Mouse (Mus musculus) CD8-positive naive resting alpha-beta T cell, adult 2 months (primary cell): ENCODE measurements at regions not wholly inside any gene's neighbourhood (a gene's known extent, or its start where the extent isn't known, plus 50 kb on each side); places are given as distances from the start of the nearest gene placed in this dataset.

Source experiments
- DNase-seq, 2 experiments: peaks; one replicate each; pipeline ENCODE4 v3.0.0; 2022; ENCODE audit warnings: low read depth in 2 of 2, low spot score in 2 of 2

- DNase-seq, result no peak
Observed at GRCm38 (mm10) chr14:105056171-105056570, 121.0 kb downstream of the Rbm26 start.

GRCm38 (mm10) chr14:105038798-105039197 lies 138.3 kb downstream of the Rbm26 start:
- DNase-seq, result no peak

GRCm38 (mm10) chr14:105034712-105035377 lies 142.3 kb downstream of the Rbm26 start:
- DNase-seq, result no peak

- no peak for DNase-seq
Observed at GRCm38 (mm10) chr14:105019971-105020370, 157.2 kb downstream of the Rbm26 start.

- no peak for DNase-seq
Observed at GRCm38 (mm10) chr14:105016089-105016846, 160.9 kb downstream of the Rbm26 start.

- DNase-seq, result no peak
Observed at GRCm38 (mm10) chr14:105015278-105015677, 161.8 kb downstream of the Rbm26 start.

GRCm38 (mm10) chr14:105010742-105011141 lies 166.4 kb downstream of the Rbm26 start:
- no peak for DNase-seq

- DNase-seq, result no peak
Observed at GRCm38 (mm10) chr14:105008331-105008730, 168.8 kb downstream of the Rbm26 start.

- DNase-seq, result no peak
Observed at GRCm38 (mm10) chr14:104994066-104994465, 183.1 kb downstream of the Rbm26 start.

GRCm38 (mm10) chr14:104966046-104966445 lies 211.1 kb downstream of the Rbm26 start:
- DNase-seq, result no peak

GRCm38 (mm10) chr14:104943450-104943849 lies 233.7 kb downstream of the Rbm26 start:
- no peak for DNase-seq

- no peak for DNase-seq
Observed at GRCm38 (mm10) chr14:104939961-104940360, 237.2 kb downstream of the Rbm26 start.

- DNase-seq, result no peak
Observed at GRCm38 (mm10) chr14:104937083-104937864, 239.9 kb downstream of the Rbm26 start.

- no peak for DNase-seq
Observed at GRCm38 (mm10) chr14:104935956-104936355, 241.2 kb downstream of the Rbm26 start.

- DNase-seq, result no peak
Observed at GRCm38 (mm10) chr14:104905706-104906105, 271.4 kb downstream of the Rbm26 start.

- DNase-seq, result no peak
Observed at GRCm38 (mm10) chr14:104902120-104903027, 274.8 kb downstream of the Rbm26 start.

- no peak for DNase-seq
Observed at GRCm38 (mm10) chr14:104901072-104901471, 276.1 kb downstream of the Rbm26 start.

- DNase-seq, result no peak
Observed at GRCm38 (mm10) chr14:104871203-104871602, 305.9 kb downstream of the Rbm26 start.

GRCm38 (mm10) chr14:104867540-104867939 lies 309.6 kb downstream of the Rbm26 start:
- DNase-seq, result no peak

GRCm38 (mm10) chr14:104863881-104864280 lies 313.2 kb downstream of the Rbm26 start:
- DNase-seq, result no peak

- no peak for DNase-seq
Observed at GRCm38 (mm10) chr14:104855913-104856312, 321.2 kb downstream of the Rbm26 start.
